Mouse (Mus musculus) G1E (cell line): Measurements from ENCODE around the gene Dnah1.

Experiments
- CTCF ChIP-seq: IDR thresholded peaks from 2 replicates; pipeline ENCODE4 v1.5.1; 2012; ENCODE audit warnings: low read depth, low read length, inconsistent platforms, mixed read lengths
- GATA1 ChIP-seq: IDR thresholded peaks from 2 replicates; pipeline ENCODE4 v1.6.1; 2012; ENCODE audit warnings: borderline replicate concordance, low read length, inconsistent platforms, mixed read lengths
- GATA2 ChIP-seq: IDR thresholded peaks from 2 replicates; pipeline ENCODE4 v1.6.1; 2012; ENCODE audit warnings: low read depth, low read length, inconsistent platforms, borderline replicate concordance
- POLR2AphosphoS5 ChIP-seq: IDR thresholded peaks from 2 replicates; pipeline ENCODE4 v1.6.1; 2012; ENCODE audit warnings: low read depth, low read length, inconsistent platforms; ENCODE audit not compliant: insufficient replicate concordance
- TAL1 ChIP-seq: conservative IDR thresholded peaks from 2 replicates; pipeline ENCODE4 v1.6.1; 2012; ENCODE audit warnings: low read depth, low read length, inconsistent platforms, mixed read lengths

GRCm38 (mm10) chr14:31244777-31245176 lies 78.9 kb downstream of the Dnah1 start:
- TF ChIP-seq CTCF (no peak), TAL1 (no peak), POLR2AphosphoS5 (no peak), GATA1 (no peak), GATA2 (no peak)
